Mouse (Mus musculus) thymus, adult 2 months (tissue): Measurements from ENCODE around the gene Mylk4. TPM values are rescaled to one million over a fixed set of nuclear protein-coding genes. Genes with fewer than 3 reads are reported as not detected.

Source experiments
- DNase-seq: peaks from one replicate; pipeline ENCODE4 v3.0.0; 2021
- H3K27ac ChIP-seq: fragments of 200-500 bp; 2 replicates; pipeline ENCODE4 v1.5.1; 2012; ENCODE audit warnings: low read length, control low read depth; ENCODE audit not compliant: control insufficient read depth, insufficient read depth
- H3K27me3 ChIP-seq: fragments of 200-500 bp; 2 replicates; pipeline ENCODE4 v1.6.1; 2012; ENCODE audit warnings: mild to moderate bottlenecking, low read length, moderate library complexity, mixed read lengths; ENCODE audit not compliant: control insufficient read depth, insufficient read depth
- H3K36me3 ChIP-seq: fragments of 200-500 bp; 2 replicates; pipeline ENCODE4 v1.6.1; 2012; ENCODE audit warnings: mild to moderate bottlenecking, low read length, moderate library complexity; ENCODE audit not compliant: control insufficient read depth, insufficient read depth
- H3K4me1 ChIP-seq: fragments of 200-500 bp; replicated peaks from 2 replicates; pipeline ENCODE4 v1.6.1; 2012; ENCODE audit warnings: low read length; ENCODE audit not compliant: control insufficient read depth, insufficient read depth
- H3K4me3 ChIP-seq: fragments of 200-500 bp; 2 replicates; pipeline ENCODE4 v1.5.1; 2012; ENCODE audit warnings: mild to moderate bottlenecking, low read length, control low read depth, moderate library complexity; ENCODE audit not compliant: control insufficient read depth, insufficient read depth
- CTCF ChIP-seq: fragments of 200-500 bp; IDR thresholded peaks from 2 replicates; pipeline ENCODE4 v1.5.1; 2012; ENCODE audit warnings: mild to moderate bottlenecking, control low read depth, low read length, moderate library complexity, borderline replicate concordance; ENCODE audit not compliant: control insufficient read depth, poor library complexity, insufficient read depth; ENCODE audit errors: extremely low read depth
- POLR2A ChIP-seq: fragments of 200-500 bp; IDR thresholded peaks from 2 replicates; pipeline ENCODE4 v1.6.1; 2012; ENCODE audit warnings: mild to moderate bottlenecking, low read length, control low read depth, moderate library complexity; ENCODE audit not compliant: control insufficient read depth, poor library complexity, insufficient read depth; ENCODE audit errors: extremely low read depth
- WGBS: fragments of 180-500 bp; shearing (Covaris S2); methylation state at CpG from one replicate; pipeline ENCODE4 v1.1.7; 2018; 5-methylcytosine and 5-hydroxymethylcytosine counted together
- polyA plus RNA-seq: library from polyadenylated mRNA; depleted of rRNA; stranded (reverse); fragments of >200 nt; gene quantifications from 2 replicates; pipeline ENCODE4 v1.2.3, GENCODE M21; 2012

The Mylk4 gene
- polyA plus RNA-seq, 1 experiment = 2.2 TPM

- Histone ChIP-seq H3K4me3 (no peak overlapping the region), H3K4me1 (peaks cover 1% of the 10 kb centered on the region; the same call in 1 of the 2 replicates), H3K27ac (no peak overlapping the region), H3K27me3 (no peaks in the 10 kb centered on the region), H3K36me3 (no peaks in the 10 kb centered on the region)
- DNase-seq = no peak
- 91% methylated on average over 1 of the region's 1 CpGs for WGBS
- TF ChIP-seq POLR2A (no peak), CTCF (no peak)
Observed at GRCm38 (mm10) chr13:32701564-32701963, 82.2 kb downstream of the Mylk4 start.

GRCm38 (mm10) chr13:32699376-32699775, 84.4 kb downstream of the Mylk4 start:
- 100% methylated on average over 1 of the region's 1 CpGs for whole genome bisulfite sequencing
- DNase-seq = no peak
- Histone ChIP-seq H3K4me1 (no peaks in the 10 kb centered on the region), H3K27ac (no peak overlapping the region), H3K36me3 (no peaks in the 10 kb centered on the region), H3K27me3 (no peaks in the 10 kb centered on the region), H3K4me3 (no peak overlapping the region)
- no peak for TF ChIP-seq CTCF
- no peak for TF ChIP-seq POLR2A

- H3K27ac ChIP-seq = no peak overlapping the region
- 97% methylated on average over 3 of the region's 3 CpGs for WGBS
- no peak overlapping the region for H3K4me3 ChIP-seq
- H3K36me3 ChIP-seq = no peaks in the 10 kb centered on the region
- TF ChIP-seq POLR2A (no peak), CTCF (no peak)
- no peaks in the 10 kb centered on the region for H3K27me3 ChIP-seq
- no peaks in the 10 kb centered on the region for H3K4me1 ChIP-seq
- no peak for DNase-seq
Observed at GRCm38 (mm10) chr13:32698956-32699355, 84.8 kb downstream of the Mylk4 start.

- TF ChIP-seq POLR2A = no peak
- no peak for TF ChIP-seq CTCF
- 91% methylated on average over 6 of the region's 6 CpGs for WGBS
- Histone ChIP-seq H3K4me1 (no peaks in the 10 kb centered on the region), H3K4me3 (no peak overlapping the region), H3K27ac (no peak overlapping the region), H3K27me3 (no peaks in the 10 kb centered on the region), H3K36me3 (no peaks in the 10 kb centered on the region)
- DNase-seq = no peak
Observed at GRCm38 (mm10) chr13:32693886-32694455, 89.8 kb downstream of the Mylk4 start.

GRCm38 (mm10) chr13:32692563-32692962, 91.2 kb downstream of the Mylk4 start:
- no peak overlapping the region for H3K27ac ChIP-seq
- WGBS = 80% methylated on average over 1 of the region's 1 CpGs
- TF ChIP-seq POLR2A = no peak
- TF ChIP-seq CTCF = no peak
- H3K4me3 ChIP-seq = no peak overlapping the region
- DNase-seq = no peak
- no peaks in the 10 kb centered on the region for H3K4me1 ChIP-seq
- no peaks in the 10 kb centered on the region for H3K27me3 ChIP-seq
- no peaks in the 10 kb centered on the region for H3K36me3 ChIP-seq

GRCm38 (mm10) chr13:32690279-32690678, 93.5 kb downstream of the Mylk4 start:
- no peak for DNase-seq
- no peak overlapping the region for H3K27ac ChIP-seq
- no peaks in the 10 kb centered on the region for H3K4me1 ChIP-seq
- no peaks in the 10 kb centered on the region for H3K36me3 ChIP-seq
- 88% methylated on average over 3 of the region's 3 CpGs for WGBS
- no peak overlapping the region for H3K4me3 ChIP-seq
- TF ChIP-seq POLR2A = no peak
- no peak for TF ChIP-seq CTCF
- H3K27me3 ChIP-seq = no peaks in the 10 kb centered on the region
